Mouse (Mus musculus): Measurements from ENCODE around the gene Slc44a3. TPM values are rescaled to one million over a fixed set of nuclear protein-coding genes. Genes with fewer than 3 reads are reported as not detected.
"Not testable (repeated sequence)": the region's sequence is repeated elsewhere in the genome, so short reads cannot be mapped to it uniquely, and the experiment has no call there.

The Slc44a3 gene
- polyA plus RNA-seq, 1 experiment from 2014 or later: 1.0 TPM

DNA sequence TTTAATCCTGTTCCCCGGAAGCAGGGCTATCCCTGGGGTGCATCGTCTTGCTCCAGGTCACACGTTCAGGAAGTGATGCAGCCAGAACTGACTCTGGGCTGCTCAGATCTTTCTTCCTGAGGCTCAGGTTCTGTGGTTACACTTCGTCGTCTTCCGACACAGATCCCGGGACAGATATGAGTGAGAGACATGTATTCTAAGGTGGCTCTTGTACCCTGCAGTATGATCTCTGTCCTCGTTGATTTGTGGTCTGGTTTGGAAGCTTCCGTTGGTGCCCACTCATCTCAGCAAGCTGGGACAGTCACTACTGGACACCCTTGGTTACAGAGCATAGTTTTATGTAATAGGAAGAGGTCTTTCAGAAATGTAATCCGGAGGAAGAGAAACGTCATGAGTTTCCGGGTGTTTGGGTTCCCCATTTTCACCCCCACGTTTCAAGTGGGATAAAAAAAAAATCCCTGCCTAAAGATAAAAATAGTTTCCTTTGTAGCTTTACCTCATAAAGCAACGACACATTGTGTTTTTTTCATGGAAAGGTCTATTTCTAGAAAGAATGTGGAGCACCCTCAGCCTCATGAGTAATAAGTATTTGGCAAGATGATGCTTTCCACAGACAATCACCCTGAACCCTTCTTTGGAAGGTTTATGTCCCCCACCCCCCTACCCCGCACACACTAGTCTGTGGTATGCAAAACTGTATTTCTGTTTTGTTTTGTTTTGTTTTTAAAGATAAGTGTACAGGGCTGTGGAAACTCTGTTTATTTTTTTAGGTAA is 15.8 kb upstream of the Slc44a3 start:
- H3K4me2 ChIP-seq: no peak overlapping the region
- H3K4me1 ChIP-seq (replicated peaks): no peaks in the 10 kb centered on the region
- no peaks in the 10 kb centered on the region for H3K9me3 ChIP-seq
- H3K27ac ChIP-seq (replicated peaks): no peak overlapping the region
- no peak overlapping the region for H3K4me3 ChIP-seq
- ATAC-seq (ENCODE audit: low FRiP score, low read depth): no peak
- WGBS: 68% methylated on average over 15 of the region's 15 CpGs
- H3K27me3 ChIP-seq: no peaks in the 10 kb centered on the region
- no peak overlapping the region for H3K9ac ChIP-seq
- no peaks in the 10 kb centered on the region for H3K36me3 ChIP-seq

DNA sequence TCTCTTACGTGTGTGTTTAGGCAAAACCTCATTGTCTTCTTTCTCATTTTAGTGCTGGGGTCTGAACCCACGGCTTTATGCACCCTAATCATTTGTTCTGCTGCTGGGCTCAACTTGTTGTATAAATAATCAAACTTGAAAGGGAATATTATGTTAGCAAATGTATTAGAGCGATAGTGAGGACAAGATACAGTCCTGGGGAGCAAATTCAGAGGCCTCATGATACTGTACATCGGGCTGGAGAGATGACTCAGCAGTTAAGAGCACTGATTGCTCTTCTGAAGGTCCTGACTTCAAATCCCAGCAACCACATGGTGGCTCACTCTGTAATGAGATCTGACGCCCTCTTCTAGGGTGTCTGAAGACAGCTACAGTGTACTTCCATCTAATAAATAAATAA is 8.4 kb upstream of the Slc44a3 start:
- Histone ChIP-seq H3K9me3 (no peaks in the 10 kb centered on the region), H3K4me2 (no peak overlapping the region), H3K4me1 (replicated peaks) (peaks cover 3% of the 10 kb centered on the region; the same call in 1 of the 2 replicates), H3K36me3 (no peaks in the 10 kb centered on the region), H3K27me3 (no peaks in the 10 kb centered on the region), H3K4me3 (no peak overlapping the region), H3K27ac (replicated peaks) (peak overlapping the region; percentile 30; the same call in 1 of the 2 replicates), H3K9ac (no peak overlapping the region)
- no peak; the same call in 1 of the 2 replicates for ATAC-seq (ENCODE audit: low FRiP score, low read depth)
- whole genome bisulfite sequencing: 61% methylated on average over 5 of the region's 5 CpGs

- Histone ChIP-seq H3K9me3 (no peaks in the 10 kb centered on the region), H3K36me3 (no peaks in the 10 kb centered on the region), H3K4me1 (replicated peaks) (peaks cover 3% of the 10 kb centered on the region; the same call in 1 of the 2 replicates), H3K4me2 (no peak overlapping the region; the same call in 1 of the 2 replicates), H3K27me3 (0 out of 2 replicates have a peak, but pooled peaks cover 1% of the 10 kb centered on the region), H3K9ac (no peak overlapping the region), H3K27ac (replicated peaks) (peak overlapping the region; percentile 30; the same call in 1 of the 2 replicates), H3K4me3 (no peak overlapping the region)
- 6% methylated on average over 8 of the region's 8 CpGs for WGBS
- ATAC-seq (ENCODE audit: low FRiP score, low read depth): peak; percentile 68
Observed at GRCm38 (mm10) chr3:121539871-121540431, 7.7 kb upstream of the Slc44a3 start.

- ATAC-seq (ENCODE audit: low FRiP score, low read depth); H3K27me3 ChIP-seq; H3K36me3 ChIP-seq; H3K9me3 ChIP-seq; H3K4me3 ChIP-seq; H3K4me1 ChIP-seq (replicated peaks); H3K9ac ChIP-seq; H3K27ac ChIP-seq (replicated peaks); H3K4me2 ChIP-seq: not testable (repeated sequence)
- 74% methylated on average over 3 of the region's 3 CpGs for WGBS
Observed at GRCm38 (mm10) chr3:121538847-121539246, 6.6 kb upstream of the Slc44a3 start.

GRCm38 (mm10) chr3:121537996-121538395 is 5.8 kb upstream of the Slc44a3 start:
- Histone ChIP-seq H3K9ac (no peak overlapping the region), H3K36me3 (no peaks in the 10 kb centered on the region), H3K27ac (replicated peaks) (no peak overlapping the region), H3K4me2 (no peak overlapping the region), H3K4me3 (no peak overlapping the region), H3K4me1 (replicated peaks) (peaks cover 3% of the 10 kb centered on the region; the same call in 1 of the 2 replicates), H3K27me3 (0 out of 2 replicates have a peak, but pooled peaks cover 3% of the 10 kb centered on the region), H3K9me3 (no peaks in the 10 kb centered on the region)
- no peak for ATAC-seq (ENCODE audit: low FRiP score, low read depth)
- 95% methylated on average over 3 of the region's 3 CpGs for WGBS

DNA sequence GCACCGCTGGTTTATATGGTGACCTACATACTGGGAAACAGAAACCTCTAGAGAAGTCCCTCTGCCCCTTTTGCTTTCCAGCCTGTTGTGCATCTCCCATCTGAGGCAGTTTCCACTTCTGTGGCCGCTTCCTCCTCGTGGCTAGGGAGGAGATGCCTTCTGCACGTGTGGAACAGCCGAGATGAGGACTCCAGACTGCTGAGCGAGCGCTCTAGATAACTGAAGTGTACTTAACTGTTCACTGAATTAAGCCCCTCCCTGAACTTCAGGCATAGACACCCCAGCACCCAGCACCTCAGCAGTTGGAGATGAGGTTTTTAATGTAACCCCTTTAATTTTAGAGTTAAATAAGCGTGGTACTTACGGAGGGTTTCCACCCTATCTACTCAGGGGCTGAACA is 4.6 kb upstream of the Slc44a3 start:
- Histone ChIP-seq H3K9me3 (no peaks in the 10 kb centered on the region), H3K4me2 (no peak overlapping the region), H3K9ac (no peak overlapping the region), H3K27me3 (0 out of 2 replicates have a peak, but pooled peaks cover 3% of the 10 kb centered on the region), H3K36me3 (no peaks in the 10 kb centered on the region), H3K27ac (replicated peaks) (no peak overlapping the region), H3K4me1 (replicated peaks) (peaks cover 10% of the 10 kb centered on the region), H3K4me3 (no peak overlapping the region)
- no peak for ATAC-seq (ENCODE audit: low FRiP score, low read depth)
- 87% methylated on average over 9 of the region's 9 CpGs for WGBS

GRCm38 (mm10) chr3:121535813-121536504 is 3.8 kb upstream of the Slc44a3 start:
- ATAC-seq (ENCODE audit: low FRiP score, low read depth): no peak
- Histone ChIP-seq H3K4me2 (no peak overlapping the region), H3K9ac (no peak overlapping the region), H3K36me3 (no peaks in the 10 kb centered on the region), H3K27ac (replicated peaks) (no peak overlapping the region), H3K27me3 (0 out of 2 replicates have a peak, but pooled peaks cover 3% of the 10 kb centered on the region), H3K4me1 (replicated peaks) (peaks cover 11% of the 10 kb centered on the region), H3K9me3 (no peaks in the 10 kb centered on the region), H3K4me3 (no peak overlapping the region)
- WGBS: 97% methylated on average over 3 of the region's 3 CpGs

DNA sequence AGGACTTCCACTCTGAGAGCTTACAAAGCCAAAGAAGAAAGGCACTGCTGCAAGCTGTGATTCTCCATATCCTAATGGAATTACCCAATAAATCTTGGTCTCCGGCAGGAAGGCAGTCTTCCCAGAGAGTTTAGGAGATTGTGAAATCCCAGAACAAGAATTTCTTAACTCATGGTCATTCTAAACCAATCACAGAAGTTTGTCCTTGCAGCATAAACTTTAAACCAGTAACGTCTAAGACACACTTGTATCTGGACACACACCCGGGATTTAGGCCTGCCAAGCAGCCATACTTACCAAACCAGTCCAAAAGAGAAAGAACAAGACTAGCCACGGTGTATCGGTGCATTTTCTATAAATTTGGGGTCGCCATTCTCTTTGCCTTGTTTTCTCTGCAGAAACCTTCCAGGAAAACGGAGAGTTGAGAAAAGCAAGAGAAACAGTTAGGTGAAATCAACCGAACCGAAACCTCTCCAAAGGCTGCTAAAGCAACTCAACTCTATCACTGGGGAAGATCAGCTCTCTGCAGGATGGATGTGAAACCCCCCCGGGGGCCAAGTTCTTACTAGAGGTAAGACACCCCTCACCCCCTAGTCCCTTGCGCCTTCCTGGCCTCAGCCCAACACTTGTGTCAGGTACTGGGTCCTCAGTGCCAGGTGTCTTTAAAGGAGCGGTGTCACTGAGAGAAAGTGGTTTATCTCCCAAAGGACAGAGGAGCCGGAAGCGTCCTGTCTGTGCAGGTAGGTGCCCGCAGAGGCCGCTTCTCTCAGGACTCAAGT is 645 bp downstream of the Slc44a3 start:
- peak overlapping the region; percentile 31; the same call in 1 of the 2 replicates for H3K4me3 ChIP-seq
- no peak overlapping the region for H3K27ac ChIP-seq (replicated peaks)
- H3K9ac ChIP-seq: no peak overlapping the region
- peak; percentile 19; the same call in 1 of the 2 replicates for ATAC-seq (ENCODE audit: low FRiP score, low read depth)
- 0 out of 2 replicates have a peak, but pooled peaks cover 3% of the 10 kb centered on the region for H3K27me3 ChIP-seq
- peak overlapping the region; percentile 57 for H3K4me2 ChIP-seq
- 54% methylated on average over 16 of the region's 16 CpGs for WGBS
- no peaks in the 10 kb centered on the region for H3K36me3 ChIP-seq
- H3K9me3 ChIP-seq: no peaks in the 10 kb centered on the region
- H3K4me1 ChIP-seq (replicated peaks): peaks cover 8% of the 10 kb centered on the region

DNA sequence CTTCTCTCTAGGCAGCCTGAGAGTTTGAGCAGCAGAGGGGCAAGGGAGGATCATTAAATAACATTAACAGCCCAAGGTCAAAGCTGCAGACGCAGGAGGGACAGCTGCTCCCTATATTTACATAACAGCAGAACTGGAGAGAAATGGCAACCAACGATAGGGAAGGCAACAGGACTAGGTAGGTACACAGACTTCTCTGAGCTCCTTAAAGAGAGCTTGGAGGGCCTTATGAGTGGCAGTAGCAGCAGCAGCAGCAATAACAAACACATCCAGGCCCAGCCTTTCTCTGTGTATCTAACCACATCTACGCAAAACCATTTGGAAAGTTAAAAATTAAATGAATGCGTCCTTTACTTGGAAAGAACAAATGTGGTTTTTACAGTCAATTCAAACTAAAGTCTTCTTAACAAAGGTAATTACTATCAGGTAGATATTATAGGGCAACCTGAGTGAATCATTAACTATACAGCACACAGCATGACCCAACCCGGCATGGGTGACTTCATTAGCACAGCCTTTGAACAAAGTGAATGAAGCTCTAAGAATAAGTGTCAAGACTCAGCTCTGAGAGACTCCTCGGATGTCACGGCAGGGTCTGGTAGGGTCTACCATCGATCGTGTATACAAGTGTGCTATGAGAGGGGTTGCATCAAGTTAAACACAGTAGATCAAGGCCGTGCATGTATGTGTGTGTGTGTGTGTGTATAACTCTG is 1.5 kb downstream of the Slc44a3 start:
- ATAC-seq (ENCODE audit: low FRiP score, low read depth): no peak
- H3K4me1 ChIP-seq (replicated peaks): peaks cover 8% of the 10 kb centered on the region
- no peak overlapping the region for H3K4me2 ChIP-seq
- no peak overlapping the region for H3K9ac ChIP-seq
- H3K27ac ChIP-seq (replicated peaks): no peak overlapping the region
- H3K27me3 ChIP-seq: 0 out of 2 replicates have a peak, but pooled peaks cover 3% of the 10 kb centered on the region
- no peak overlapping the region for H3K4me3 ChIP-seq
- 44% methylated on average over 10 of the region's 10 CpGs for WGBS
- H3K36me3 ChIP-seq: no peaks in the 10 kb centered on the region
- H3K9me3 ChIP-seq: no peaks in the 10 kb centered on the region

- H3K4me2 ChIP-seq: no peak overlapping the region
- no peaks in the 10 kb centered on the region for H3K4me1 ChIP-seq (replicated peaks)
- 73% methylated on average over 17 of the region's 17 CpGs for WGBS
- no peak overlapping the region for H3K9ac ChIP-seq
- no peak overlapping the region for H3K27ac ChIP-seq (replicated peaks)
- H3K4me3 ChIP-seq: no peak overlapping the region
- H3K9me3 ChIP-seq: no peaks in the 10 kb centered on the region
- no peak for ATAC-seq (ENCODE audit: low FRiP score, low read depth)
- H3K36me3 ChIP-seq: no peaks in the 10 kb centered on the region
- no peaks in the 10 kb centered on the region for H3K27me3 ChIP-seq
Observed at GRCm38 (mm10) chr3:121526096-121527093, 5.8 kb downstream of the Slc44a3 start.
